Comparison of ENCODE assay signal across 23 mouse cellular contexts in genomic region chr3:127020167-127020566, GRCm38 (mm10).
DNase-seq lines count a peak whose midpoint lies in the region; ATAC-seq and TF ChIP-seq lines count a peak whose summit lies in the region.
"Had no signal": no experiment of that assay in that cellular context is flagged by ENCODE, and none has a peak within 500 bp of the region (broad histone marks: within the 10 kb centered on the region; RNA-seq: fewer than 3 reads in every experiment).

No protein-coding gene starts in this region.

- H3K27me3 ChIP-seq in heart, postnatal 0 days (ENCODE audit: control insufficient read depth, insufficient read depth, low read length) = no peaks in the 10 kb centered on the region
- no peaks in the 10 kb centered on the region for H3K27me3 ChIP-seq in heart, embryonic 12.5 days (replicated peaks)
- no peaks in the 10 kb centered on the region for H3K27me3 ChIP-seq in stomach, embryonic 16.5 days (ENCODE audit: control insufficient read depth, insufficient read depth, low read length)
- no peaks in the 10 kb centered on the region for H3K27me3 ChIP-seq in stomach, postnatal 0 days (ENCODE audit: control insufficient read depth, insufficient read depth, low read length)
- H3K27me3 ChIP-seq: forebrain, embryonic 12.5 days; heart, embryonic 13.5 days; hindbrain, embryonic 15.5 days; megakaryocyte, embryonic 14.5 days; Patski had no signal

- peak overlapping the region; percentile 48; the same call in 1 of the 2 replicates for H3K27ac ChIP-seq in heart, postnatal 0 days (ENCODE audit: low read depth)
- H3K27ac ChIP-seq in heart, embryonic 12.5 days (ENCODE audit: poor library complexity, severe bottlenecking) = no peak overlapping the region
- H3K27ac ChIP-seq in stomach, embryonic 16.5 days (ENCODE audit: low read length) = peak overlapping the region; percentile 41; the same call in 1 of the 2 replicates
- H3K27ac ChIP-seq in stomach, postnatal 0 days (replicated peaks) = no peak overlapping the region
- peak overlapping the region; percentile 40; the same call in 1 of the 2 replicates for H3K27ac ChIP-seq in embryonic fibroblast, embryonic 13.5 days (ENCODE audit: insufficient read depth, low read length)
- H3K27ac ChIP-seq: forebrain, embryonic 12.5 days; heart, embryonic 13.5 days; hindbrain, embryonic 15.5 days had no signal

- H3K4me2 ChIP-seq in heart, postnatal 0 days (ENCODE audit: low read depth, low read length) = no peak overlapping the region
- H3K4me2 ChIP-seq in heart, embryonic 12.5 days = no peak overlapping the region
- H3K4me2 ChIP-seq in stomach, embryonic 16.5 days (ENCODE audit: low read depth, low read length) = no peak overlapping the region
- no peak overlapping the region for H3K4me2 ChIP-seq in stomach, postnatal 0 days (replicated peaks; ENCODE audit: low read depth)
- H3K4me2 ChIP-seq: forebrain, embryonic 12.5 days; heart, embryonic 13.5 days; hindbrain, embryonic 15.5 days; liver, embryonic 11.5 days had no signal

- WGBS in heart, postnatal 0 days = 31% methylated on average over 1 of the region's 1 CpGs
- WGBS in heart, embryonic 12.5 days = 19% methylated on average over 1 of the region's 1 CpGs
- 73% methylated on average over 1 of the region's 1 CpGs for WGBS in stomach, embryonic 16.5 days
- 66% methylated on average over 1 of the region's 1 CpGs for WGBS in stomach, postnatal 0 days

- H3K36me3 ChIP-seq in heart, postnatal 0 days (replicated peaks; ENCODE audit: control insufficient read depth, insufficient read depth, low read length) = peaks cover 26% of the 10 kb centered on the region; the same call in 1 of the 2 replicates
- peaks cover 13% of the 10 kb centered on the region for H3K36me3 ChIP-seq in heart, embryonic 12.5 days
- H3K36me3 ChIP-seq in stomach, embryonic 16.5 days (ENCODE audit: control insufficient read depth, insufficient read depth, low read length) = no peaks in the 10 kb centered on the region
- H3K36me3 ChIP-seq in stomach, postnatal 0 days (ENCODE audit: control insufficient read depth, insufficient read depth, low read length) = no peaks in the 10 kb centered on the region

- no peak for DNase-seq in heart, postnatal 0 days (ENCODE audit: low spot score)
- no peak for DNase-seq in stomach, postnatal 0 days (ENCODE audit: low spot score)
- no peak for DNase-seq in lung, postnatal 36 days
- DNase-seq in kidney, postnatal 10 days = no peak
- DNase-seq: adrenal gland, adult 2 months; cerebellum, adult 11-12 months; cerebellum, postnatal 25 days; kidney, adult 9 months; kidney, postnatal 25 days; lung, adult 18-20 months; lung, postnatal 10 days; midbrain, embryonic 14.5 days had no signal

- no peak for ATAC-seq in heart, postnatal 0 days (ENCODE audit: insufficient read depth, low read depth)
- no peak for ATAC-seq in heart, embryonic 12.5 days (ENCODE audit: insufficient number of reproducible peaks, low FRiP score)
- ATAC-seq in stomach, embryonic 16.5 days (ENCODE audit: insufficient read depth, low FRiP score) = no peak
- no peak for ATAC-seq in stomach, postnatal 0 days (ENCODE audit: low FRiP score, low TSS enrichment)
- ATAC-seq in megakaryocyte-erythroid progenitor cell, adult 5-6 weeks (replicated peaks; ENCODE audit: low FRiP score, low TSS enrichment, poor library complexity, severe bottlenecking) = 0 out of 2 replicates have a peak, but pooled peaks have one; percentile 37
- ATAC-seq: Patski had no signal

- no peaks in the 10 kb centered on the region for H3K9me3 ChIP-seq in heart, postnatal 0 days (replicated peaks; ENCODE audit: control insufficient read depth, low read length)
- no peaks in the 10 kb centered on the region for H3K9me3 ChIP-seq in heart, embryonic 12.5 days (replicated peaks)
- no peaks in the 10 kb centered on the region for H3K9me3 ChIP-seq in stomach, embryonic 16.5 days (replicated peaks; ENCODE audit: control insufficient read depth, low read length)
- no peaks in the 10 kb centered on the region for H3K9me3 ChIP-seq in stomach, postnatal 0 days (ENCODE audit: control insufficient read depth, low read length)
- H3K9me3 ChIP-seq: forebrain, embryonic 12.5 days; heart, embryonic 13.5 days; hindbrain, embryonic 15.5 days had no signal

- TF ChIP-seq POLR2A in embryonic fibroblast, embryonic 13.5 days (IDR thresholded peaks at IDR 0.05; ENCODE audit: low read depth, low read length) = no peak

- TF ChIP-seq EP300 in heart, postnatal 0 days (IDR thresholded peaks at IDR 0.05; ENCODE audit: low read depth) = no peak
- TF ChIP-seq EP300 in stomach, postnatal 0 days (optimal IDR thresholded peaks at IDR 0.05) = no peak

- TF ChIP-seq CTCF in heart, postnatal 0 days (IDR thresholded peaks at IDR 0.05; ENCODE audit: low read depth) = no peak
- TF ChIP-seq CTCF in stomach, postnatal 0 days (IDR thresholded peaks at IDR 0.05; ENCODE audit: low read depth) = no peak
- no peak for TF ChIP-seq CTCF in embryonic fibroblast, embryonic 13.5 days (IDR thresholded peaks at IDR 0.05; ENCODE audit: borderline replicate concordance, insufficient read depth, low read length)

- H3K4me3 ChIP-seq in heart, postnatal 0 days (ENCODE audit: low read depth, low read length) = no peak overlapping the region
- H3K4me3 ChIP-seq in heart, embryonic 12.5 days = no peak overlapping the region
- H3K4me3 ChIP-seq in stomach, embryonic 16.5 days (replicated peaks; ENCODE audit: low read length) = no peak overlapping the region
- H3K4me3 ChIP-seq in stomach, postnatal 0 days (ENCODE audit: low read depth, low read length) = no peak overlapping the region
- no peak overlapping the region for H3K4me3 ChIP-seq in embryonic fibroblast, embryonic 13.5 days (ENCODE audit: insufficient read depth, low read length)
- H3K4me3 ChIP-seq: erythroblast, embryonic 14.5 days; forebrain, embryonic 12.5 days; heart, embryonic 13.5 days; hindbrain, embryonic 15.5 days; megakaryocyte, embryonic 14.5 days had no signal

- no peaks in the 10 kb centered on the region for H3K4me1 ChIP-seq in heart, postnatal 0 days (ENCODE audit: control insufficient read depth, insufficient read depth)
- 0 out of 2 replicates have a peak, but pooled peaks cover 3% of the 10 kb centered on the region for H3K4me1 ChIP-seq in heart, embryonic 12.5 days (replicated peaks)
- H3K4me1 ChIP-seq in stomach, embryonic 16.5 days (ENCODE audit: control insufficient read depth, insufficient read depth, low read length) = no peaks in the 10 kb centered on the region
- no peaks in the 10 kb centered on the region for H3K4me1 ChIP-seq in stomach, postnatal 0 days (replicated peaks; ENCODE audit: control insufficient read depth, insufficient read depth)
- H3K4me1 ChIP-seq in embryonic fibroblast, embryonic 13.5 days (ENCODE audit: control insufficient read depth, insufficient read depth, low read length) = peaks cover 7% of the 10 kb centered on the region
- H3K4me1 ChIP-seq: heart, embryonic 13.5 days; hindbrain, embryonic 15.5 days; megakaryocyte, embryonic 14.5 days had no signal

- H3K9ac ChIP-seq in heart, postnatal 0 days (replicated peaks; ENCODE audit: low read depth, low read length) = no peak overlapping the region
- no peak overlapping the region for H3K9ac ChIP-seq in heart, embryonic 12.5 days
- no peak overlapping the region for H3K9ac ChIP-seq in stomach, embryonic 16.5 days (ENCODE audit: low read length)
- H3K9ac ChIP-seq in stomach, postnatal 0 days (ENCODE audit: low read length) = no peak overlapping the region
- H3K9ac ChIP-seq: forebrain, embryonic 12.5 days; heart, embryonic 13.5 days; hindbrain, embryonic 15.5 days had no signal

Comparison
In these comparisons a context has a peak if more than half of its experiments do, and no peak if none do; other contexts are left out.
1. H3K27ac ChIP-seq: peak in heart, postnatal 0 days (single experiment), stomach, embryonic 16.5 days (single experiment) and embryonic fibroblast, embryonic 13.5 days (single experiment); none in heart, embryonic 12.5 days (single experiment) and stomach, postnatal 0 days (single experiment).